Mouse (Mus musculus): ENCODE data around the gene Prkrip1. TPM values are rescaled to one million over a fixed set of nuclear protein-coding genes. Genes with fewer than 3 reads are reported as not detected.

Prkrip1 gene
- polyA plus RNA-seq, 1 experiment from 2014 or later = 61.7 TPM

DNA sequence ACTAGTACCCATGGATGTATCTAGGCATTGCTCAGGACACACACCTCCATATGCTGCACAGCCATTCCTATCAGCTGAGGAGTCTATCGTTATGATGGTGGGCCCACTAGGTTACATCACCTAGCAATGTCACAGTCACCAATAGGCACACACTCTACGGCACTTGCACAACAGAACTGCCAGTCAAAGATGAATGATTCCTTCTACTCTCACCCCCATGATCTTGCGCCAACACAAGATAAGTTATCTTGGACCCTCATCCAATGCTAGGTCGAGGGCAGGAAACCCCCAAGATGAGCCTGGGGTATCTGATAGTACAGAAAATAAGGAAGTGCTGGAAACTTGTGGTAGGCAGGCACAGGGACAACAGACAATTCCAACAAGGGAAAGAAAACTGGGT is 15.9 kb downstream of the Prkrip1 start:
- no peak overlapping the region for H3K27ac ChIP-seq
- no peaks in the 10 kb centered on the region for H3K27me3 ChIP-seq (ENCODE audit: control insufficient read depth, insufficient read depth, low read length)
- ATAC-seq (ENCODE audit: low FRiP score) = no peak
- H3K4me2 ChIP-seq (replicated peaks) = no peak overlapping the region
- WGBS = 94% methylated on average over 4 of the region's 4 CpGs
- no peak overlapping the region for H3K4me3 ChIP-seq (replicated peaks; ENCODE audit: low read length)
- H3K9me3 ChIP-seq (ENCODE audit: control insufficient read depth, low read length) = no peaks in the 10 kb centered on the region
- H3K36me3 ChIP-seq (replicated peaks; ENCODE audit: control insufficient read depth, insufficient read depth) = peaks cover 87% of the 10 kb centered on the region
- no peak overlapping the region for H3K9ac ChIP-seq
- DNase-seq (ENCODE audit: low spot score) = no peak
- no peaks in the 10 kb centered on the region for H3K4me1 ChIP-seq (replicated peaks; ENCODE audit: control insufficient read depth, insufficient read depth, low read length)

- no peak for ATAC-seq (ENCODE audit: low FRiP score)
- H3K9ac ChIP-seq = no peak overlapping the region
- no peak overlapping the region for H3K4me2 ChIP-seq (replicated peaks)
- WGBS = 93% methylated on average over 6 of the region's 6 CpGs
- H3K27ac ChIP-seq = no peak overlapping the region
- H3K27me3 ChIP-seq (ENCODE audit: control insufficient read depth, insufficient read depth, low read length) = no peaks in the 10 kb centered on the region
- no peak overlapping the region for H3K4me3 ChIP-seq (replicated peaks; ENCODE audit: low read length)
- H3K9me3 ChIP-seq (ENCODE audit: control insufficient read depth, low read length) = no peaks in the 10 kb centered on the region
- peaks cover 83% of the 10 kb centered on the region for H3K36me3 ChIP-seq (replicated peaks; ENCODE audit: control insufficient read depth, insufficient read depth)
- no peak for DNase-seq (ENCODE audit: low spot score)
- H3K4me1 ChIP-seq (replicated peaks; ENCODE audit: control insufficient read depth, insufficient read depth, low read length) = no peaks in the 10 kb centered on the region
Measured at GRCm38 (mm10) chr5:136182049-136182448, 16.7 kb downstream of the Prkrip1 start.

DNA sequence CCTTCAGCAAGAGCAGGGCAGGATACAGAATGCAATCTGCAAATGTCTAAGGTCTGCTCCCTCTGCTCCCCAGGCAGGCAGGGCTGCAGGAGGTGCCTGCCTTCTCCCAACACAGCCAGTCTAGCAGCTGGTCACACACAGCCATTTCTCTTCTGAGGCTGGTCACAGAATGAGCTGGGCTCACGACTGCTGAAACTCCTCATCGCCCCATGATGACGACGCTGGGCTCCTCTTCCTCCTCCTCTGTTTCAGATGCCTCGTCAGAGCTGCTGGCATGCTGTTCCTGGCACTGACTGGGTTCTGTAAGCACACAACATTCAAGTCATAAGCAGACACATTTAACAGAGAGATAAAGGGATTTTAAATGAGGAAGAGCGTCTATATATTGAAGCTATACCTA is 17.6 kb downstream of the Prkrip1 start:
- 94% methylated on average over 6 of the region's 6 CpGs for WGBS
- no peak for ATAC-seq (ENCODE audit: low FRiP score)
- H3K9me3 ChIP-seq (ENCODE audit: control insufficient read depth, low read length) = no peaks in the 10 kb centered on the region
- H3K4me2 ChIP-seq (replicated peaks) = no peak overlapping the region
- no peak overlapping the region for H3K4me3 ChIP-seq (replicated peaks; ENCODE audit: low read length)
- DNase-seq (ENCODE audit: low spot score) = no peak
- no peaks in the 10 kb centered on the region for H3K4me1 ChIP-seq (replicated peaks; ENCODE audit: control insufficient read depth, insufficient read depth, low read length)
- H3K36me3 ChIP-seq (replicated peaks; ENCODE audit: control insufficient read depth, insufficient read depth) = peaks cover 80% of the 10 kb centered on the region
- H3K9ac ChIP-seq = no peak overlapping the region
- H3K27ac ChIP-seq = no peak overlapping the region
- no peaks in the 10 kb centered on the region for H3K27me3 ChIP-seq (ENCODE audit: control insufficient read depth, insufficient read depth, low read length)

GRCm38 (mm10) chr5:136179594-136179993 is 19.2 kb downstream of the Prkrip1 start:
- Histone ChIP-seq H3K36me3 (replicated peaks; ENCODE audit: control insufficient read depth, insufficient read depth) (peaks cover 66% of the 10 kb centered on the region), H3K9ac (no peak overlapping the region), H3K27ac (no peak overlapping the region), H3K9me3 (ENCODE audit: control insufficient read depth, low read length) (no peaks in the 10 kb centered on the region), H3K4me3 (replicated peaks; ENCODE audit: low read length) (no peak overlapping the region), H3K4me1 (replicated peaks; ENCODE audit: control insufficient read depth, insufficient read depth, low read length) (no peaks in the 10 kb centered on the region), H3K4me2 (replicated peaks) (no peak overlapping the region), H3K27me3 (ENCODE audit: control insufficient read depth, insufficient read depth, low read length) (no peaks in the 10 kb centered on the region)
- DNase-seq (ENCODE audit: low spot score) (no peak), ATAC-seq (ENCODE audit: low FRiP score) (no peak)
- 86% methylated on average over 5 of the region's 5 CpGs for WGBS

DNA sequence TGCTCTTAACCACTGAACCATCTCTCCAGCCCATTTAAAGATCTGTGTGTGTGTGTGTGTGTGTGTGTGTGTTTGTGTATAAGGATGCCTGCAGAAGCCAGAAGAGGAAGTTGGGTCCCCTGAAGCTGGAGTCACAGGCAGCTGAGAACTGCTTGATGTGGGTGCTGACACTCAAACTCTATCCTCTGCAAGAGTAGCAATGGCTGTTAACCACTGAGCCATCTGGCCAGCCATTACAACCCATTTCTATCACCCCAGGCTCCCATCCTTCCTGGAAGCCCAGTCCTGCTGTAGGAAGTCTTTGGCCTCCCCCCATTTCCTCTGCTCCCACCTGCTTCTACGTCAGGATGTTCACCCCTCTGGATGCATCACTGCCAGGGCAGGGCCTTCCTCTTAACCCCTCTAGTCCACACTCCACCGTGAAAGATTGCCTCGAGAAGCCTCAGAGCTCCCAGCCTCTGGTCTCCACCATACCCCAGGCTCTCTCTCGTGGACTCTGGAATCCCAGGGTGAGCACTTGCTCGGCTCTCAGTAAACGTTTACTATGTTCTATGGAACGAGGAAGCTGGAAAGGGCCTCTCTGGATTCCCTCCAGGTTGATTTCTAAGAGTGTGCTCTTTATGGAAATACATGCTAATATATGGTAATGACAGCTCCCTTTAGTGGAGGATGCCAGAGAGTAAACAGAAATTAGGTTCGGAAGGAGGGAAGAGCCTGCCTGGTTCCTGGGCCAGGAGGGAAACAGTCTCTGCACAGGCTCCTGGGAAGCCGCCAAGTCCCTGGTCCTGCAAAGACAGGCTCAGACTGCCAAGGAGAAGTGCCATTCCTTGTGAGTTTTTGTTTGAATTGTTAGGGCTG is 24.9 kb downstream of the Prkrip1 start:
- Histone ChIP-seq H3K9me3 (ENCODE audit: control insufficient read depth, low read length) (no peaks in the 10 kb centered on the region), H3K27ac (peak overlapping the region; percentile 55; the same call in 1 of the 2 replicates), H3K36me3 (replicated peaks; ENCODE audit: control insufficient read depth, insufficient read depth) (peaks cover 11% of the 10 kb centered on the region), H3K9ac (no peak overlapping the region), H3K4me3 (replicated peaks; ENCODE audit: low read length) (no peak overlapping the region), H3K4me1 (replicated peaks; ENCODE audit: control insufficient read depth, insufficient read depth, low read length) (peaks cover 17% of the 10 kb centered on the region), H3K27me3 (ENCODE audit: control insufficient read depth, insufficient read depth, low read length) (no peaks in the 10 kb centered on the region), H3K4me2 (replicated peaks) (no peak overlapping the region)
- DNase-seq (ENCODE audit: low spot score) = no peak
- ATAC-seq (ENCODE audit: low FRiP score) = no peak
- 40% methylated on average over 9 of the region's 9 CpGs for WGBS

DNA sequence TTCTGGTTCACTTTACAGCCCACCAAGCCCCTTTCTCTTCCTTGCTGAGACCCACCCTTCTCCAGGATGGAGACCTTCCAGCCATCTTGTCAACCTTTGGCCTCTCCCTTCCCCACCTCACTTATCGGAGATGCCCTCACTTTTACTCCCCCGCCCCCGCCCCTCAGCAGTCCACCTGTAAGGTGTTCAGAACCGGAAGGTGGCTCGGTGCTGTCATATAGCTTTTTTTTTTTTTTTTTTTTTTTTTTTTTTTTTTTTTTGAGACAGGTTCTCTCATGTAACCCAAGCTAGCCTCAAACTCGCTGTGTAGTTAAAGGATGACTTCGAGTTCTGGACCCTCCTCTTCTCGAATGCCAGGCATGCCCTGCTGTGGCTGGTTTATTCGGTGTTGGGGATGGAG is 25.8 kb downstream of the Prkrip1 start:
- H3K27ac ChIP-seq = no peak overlapping the region
- ATAC-seq (ENCODE audit: low FRiP score) = no peak
- no peak for DNase-seq (ENCODE audit: low spot score)
- H3K9me3 ChIP-seq (ENCODE audit: control insufficient read depth, low read length) = no peaks in the 10 kb centered on the region
- H3K36me3 ChIP-seq (replicated peaks; ENCODE audit: control insufficient read depth, insufficient read depth) = peaks cover 2% of the 10 kb centered on the region; the same call in 1 of the 2 replicates
- 83% methylated on average over 9 of the region's 9 CpGs for WGBS
- H3K4me3 ChIP-seq (replicated peaks; ENCODE audit: low read length) = no peak overlapping the region
- H3K9ac ChIP-seq = no peak overlapping the region
- peaks cover 17% of the 10 kb centered on the region for H3K4me1 ChIP-seq (replicated peaks; ENCODE audit: control insufficient read depth, insufficient read depth, low read length)
- no peaks in the 10 kb centered on the region for H3K27me3 ChIP-seq (ENCODE audit: control insufficient read depth, insufficient read depth, low read length)
- no peak overlapping the region for H3K4me2 ChIP-seq (replicated peaks)

DNA sequence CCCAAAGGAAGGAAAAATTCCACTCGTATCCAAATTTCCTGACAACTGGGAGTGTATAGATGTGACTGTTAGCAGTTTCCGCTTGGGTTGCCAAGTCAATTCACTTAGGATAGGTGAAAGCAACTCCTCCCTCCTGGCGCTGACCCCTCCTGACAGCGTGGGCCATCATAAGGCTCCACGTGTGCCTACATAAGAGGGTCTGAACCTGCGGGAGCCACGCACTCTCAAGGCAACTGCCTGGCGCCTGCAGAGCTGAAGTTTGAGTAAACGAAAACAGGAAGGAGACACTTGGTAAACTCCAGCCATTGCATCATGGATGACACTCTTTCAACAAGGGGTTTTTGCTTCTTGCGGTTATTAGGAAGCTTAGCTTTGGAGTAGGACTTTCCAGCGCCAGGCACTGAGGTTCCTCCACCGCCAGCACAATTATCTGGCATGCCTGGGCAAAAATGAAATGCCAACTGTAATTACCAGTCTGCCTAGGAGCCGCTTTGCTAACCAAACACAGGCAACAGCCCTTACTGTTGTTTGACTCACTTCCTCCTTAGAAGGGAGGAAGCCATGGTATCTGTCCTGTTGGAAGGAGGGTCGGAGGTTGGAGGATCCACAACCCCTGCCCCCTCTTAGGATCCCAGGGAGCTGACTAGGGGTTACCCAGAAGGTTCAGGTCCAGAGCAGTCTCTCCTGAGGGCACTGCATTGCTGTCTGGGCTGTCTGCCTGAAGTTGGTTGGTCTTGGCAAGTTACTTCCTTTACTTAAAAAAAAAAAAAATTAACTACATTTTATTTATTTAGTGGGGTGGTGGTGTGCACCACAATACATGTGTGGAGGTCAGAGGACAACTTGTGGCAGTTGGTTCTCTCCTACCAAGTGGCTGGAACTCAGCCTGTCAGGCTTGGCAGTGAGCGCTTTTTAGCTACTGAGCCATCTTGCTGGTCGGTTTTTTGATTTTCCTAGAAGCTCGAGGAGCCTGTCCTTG is 27.1 kb downstream of the Prkrip1 start:
- peaks cover 5% of the 10 kb centered on the region; the same call in 1 of the 2 replicates for H3K36me3 ChIP-seq (replicated peaks; ENCODE audit: control insufficient read depth, insufficient read depth)
- DNase-seq (ENCODE audit: low spot score) (no peak), ATAC-seq (ENCODE audit: low FRiP score) (no peak)
- H3K9me3 ChIP-seq (ENCODE audit: control insufficient read depth, low read length) = no peaks in the 10 kb centered on the region
- peak overlapping the region; percentile 61 for H3K4me2 ChIP-seq (replicated peaks)
- WGBS = 40% methylated on average over 17 of the region's 17 CpGs
- H3K27me3 ChIP-seq (ENCODE audit: control insufficient read depth, insufficient read depth, low read length) = no peaks in the 10 kb centered on the region
- H3K4me3 ChIP-seq (replicated peaks; ENCODE audit: low read length) = peak overlapping the region; percentile 68
- peak overlapping the region; percentile 85 for H3K9ac ChIP-seq
- H3K27ac ChIP-seq = peak overlapping the region; percentile 81
- H3K4me1 ChIP-seq (replicated peaks; ENCODE audit: control insufficient read depth, insufficient read depth, low read length) = peaks cover 17% of the 10 kb centered on the region

DNA sequence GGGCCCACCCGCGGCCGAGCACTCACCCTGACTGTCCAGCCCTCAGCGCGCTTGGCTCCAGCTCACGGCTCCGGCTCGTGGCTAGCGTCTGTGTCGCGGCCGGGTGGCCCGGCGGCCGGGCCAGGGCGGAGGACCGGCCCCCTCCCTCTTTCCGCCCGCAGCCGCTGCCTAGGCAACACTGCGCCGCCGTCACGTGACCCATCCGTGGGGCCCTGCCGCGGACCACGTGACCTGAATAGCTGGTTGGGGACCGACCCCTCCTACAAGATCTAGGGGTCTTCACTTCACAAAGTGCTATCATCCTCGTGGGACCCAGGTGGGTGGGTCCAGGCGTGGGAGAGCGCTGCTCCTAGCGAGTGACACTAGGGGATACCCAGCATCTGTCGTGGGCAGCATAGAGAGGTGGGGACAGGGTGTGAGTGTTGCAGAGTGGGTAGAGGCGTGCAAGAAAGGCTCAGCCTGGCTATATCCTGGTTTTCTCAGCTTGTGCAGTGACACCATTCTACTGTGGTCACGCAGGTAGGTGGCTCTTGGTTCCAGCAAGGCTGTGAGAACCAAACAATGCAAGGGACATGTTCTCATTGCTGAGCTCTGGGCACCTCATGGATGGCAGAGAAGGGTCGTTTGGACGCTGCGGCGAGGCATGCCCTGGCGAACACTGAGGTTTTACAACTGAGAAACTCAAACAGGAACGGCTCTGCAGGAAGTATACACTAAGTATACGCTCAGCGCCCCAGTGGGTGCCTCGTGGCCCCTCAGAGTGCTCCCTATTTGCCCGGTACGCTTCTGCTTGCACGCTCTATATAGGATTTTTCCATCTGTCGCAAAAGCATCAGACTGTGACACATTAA is 28.0 kb downstream of the Prkrip1 start, which contains the start of gene Orai2:
TSS of gene Orai2 (minus strand) at position 202 of the 851 bp plus-strand sequence.
- ATAC-seq (ENCODE audit: low FRiP score) (peak; percentile 87), DNase-seq (ENCODE audit: low spot score) (peak; percentile 84)
- H3K9ac ChIP-seq = peak within 1 kb of the TSS; percentile 85
- H3K9me3 ChIP-seq (ENCODE audit: control insufficient read depth, low read length) = no peaks in the 10 kb centered on the region
- no peaks in the 10 kb centered on the region for H3K27me3 ChIP-seq (ENCODE audit: control insufficient read depth, insufficient read depth, low read length)
- peak within 1 kb of the TSS; percentile 61 for H3K4me2 ChIP-seq (replicated peaks)
- 4% methylated on average over 45 of the region's 49 CpGs for WGBS
- H3K4me1 ChIP-seq (replicated peaks; ENCODE audit: control insufficient read depth, insufficient read depth, low read length) = peaks cover 17% of the 10 kb centered on the region
- H3K27ac ChIP-seq = peak within 1 kb of the TSS; percentile 81
- peak within 1 kb of the TSS; percentile 68 for H3K4me3 ChIP-seq (replicated peaks; ENCODE audit: low read length)
- H3K36me3 ChIP-seq (replicated peaks; ENCODE audit: control insufficient read depth, insufficient read depth) = peaks cover 5% of the 10 kb centered on the region; the same call in 1 of the 2 replicates

All from hindbrain, embryonic 14.5 days (tissue).